Comparison of ENCODE assay signal across 8 mouse cellular contexts in the genomic region with DNA sequence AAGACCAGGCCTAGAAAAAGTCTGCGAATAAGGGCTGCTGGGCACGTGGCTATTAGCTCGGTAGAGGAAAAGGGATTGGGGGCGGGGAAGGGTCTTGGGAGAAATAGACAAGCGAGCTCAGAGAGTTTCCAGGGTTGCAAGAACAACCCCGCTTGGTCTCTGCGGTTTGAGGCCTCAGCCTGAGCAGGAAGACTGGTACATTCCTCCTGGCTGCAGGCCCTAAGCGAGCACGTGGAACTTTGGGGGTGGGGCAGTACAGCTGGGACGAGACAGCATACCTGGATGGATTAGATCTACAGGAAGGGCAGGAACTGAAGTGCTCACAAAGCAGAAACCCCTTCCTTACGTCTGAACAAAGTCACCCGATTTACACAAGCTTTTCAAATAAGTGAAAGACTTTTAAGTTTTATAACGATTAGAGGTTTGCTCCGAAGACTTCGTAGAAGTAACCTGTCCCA. TPM values are rescaled to one million over a fixed set of nuclear protein-coding genes. Genes with fewer than 3 reads are reported as not detected.
DNase-seq lines count a peak whose midpoint lies in the region; ATAC-seq and TF ChIP-seq lines count a peak whose summit lies in the region.

No protein-coding gene starts in this region.

- peak; percentile 49; the same call in 1 of the 2 replicates for ATAC-seq in embryonic facial prominence, embryonic 11.5 days (replicated peaks; ENCODE audit: insufficient number of reproducible peaks, low FRiP score, low TSS enrichment, low read depth)
- peak; percentile 60; the same call in 1 of the 2 replicates for ATAC-seq in heart, embryonic 14.5 days (ENCODE audit: insufficient number of reproducible peaks, insufficient read depth, low FRiP score, low read depth)
- peak; percentile 56 for ATAC-seq in kidney, postnatal 0 days (replicated peaks; ENCODE audit: low FRiP score, low read depth)
- peak; percentile 68 for ATAC-seq in lung, embryonic 16.5 days (ENCODE audit: low read depth)

- WGBS in embryonic facial prominence, embryonic 11.5 days, result 6% methylated on average over 15 of the region's 15 CpGs
- 11% methylated on average over 15 of the region's 15 CpGs for WGBS in heart, embryonic 14.5 days
- WGBS in kidney, postnatal 0 days, result 7% methylated on average over 15 of the region's 15 CpGs
- 4% methylated on average over 15 of the region's 15 CpGs for WGBS in lung, embryonic 16.5 days

- no peak overlapping the region for H3K27ac ChIP-seq in embryonic facial prominence, embryonic 11.5 days (replicated peaks; ENCODE audit: low read depth, low read length)
- 0 out of 4 replicates have a peak overlapping the region, but pooled peaks of 1 of the 2 experiments have one; percentile 44 for H3K27ac ChIP-seq in heart, embryonic 14.5 days (replicated peaks in 1 of 2; ENCODE audit: control insufficient read depth in 1 of 2, insufficient read depth in 1 of 2, low read depth in 2 of 2, low read length in 2 of 2)
- H3K27ac ChIP-seq in kidney, postnatal 0 days, result peak overlapping the region; percentile 72
- peak overlapping the region; percentile 77 for H3K27ac ChIP-seq in lung, embryonic 16.5 days (ENCODE audit: low read length)

- DNase-seq in B cell, adult 2 months, result peak; percentile 43 to 50
- peak; percentile 67 for DNase-seq in ZHBTc4 (ENCODE audit: low read depth, low spot score)
- peak; percentile 73 for DNase-seq in embryonic facial prominence, embryonic 11.5 days (ENCODE audit: low spot score)
- peak; percentile 76 for DNase-seq in kidney, postnatal 0 days (ENCODE audit: low spot score)
- DNase-seq in ovary, adult 18-20 months (ENCODE audit: low spot score), result peak; percentile 24
- peak; percentile 61 for DNase-seq in thymus, postnatal 4 days

- H3K9me3 ChIP-seq in embryonic facial prominence, embryonic 11.5 days (replicated peaks; ENCODE audit: control insufficient read depth, low read length), result no peaks in the 10 kb centered on the region
- no peaks in the 10 kb centered on the region for H3K9me3 ChIP-seq in heart, embryonic 14.5 days (ENCODE audit: control insufficient read depth, low read length)
- no peaks in the 10 kb centered on the region for H3K9me3 ChIP-seq in kidney, postnatal 0 days (replicated peaks; ENCODE audit: low read length)
- H3K9me3 ChIP-seq in lung, embryonic 16.5 days (ENCODE audit: control insufficient read depth, low read length), result no peaks in the 10 kb centered on the region

- peak overlapping the region; percentile 62 for H3K9ac ChIP-seq in embryonic facial prominence, embryonic 11.5 days (replicated peaks; ENCODE audit: low read length)
- peak overlapping the region; percentile 77 for H3K9ac ChIP-seq in heart, embryonic 14.5 days (ENCODE audit: low read length)
- peak overlapping the region; percentile 60 for H3K9ac ChIP-seq in kidney, postnatal 0 days (ENCODE audit: low read depth, low read length)
- H3K9ac ChIP-seq in lung, embryonic 16.5 days (ENCODE audit: low read length), result peak overlapping the region; percentile 76

- peak overlapping the region; percentile 58 for H3K4me3 ChIP-seq in embryonic facial prominence, embryonic 11.5 days (ENCODE audit: low read depth, low read length)
- peak overlapping the region; percentile 70 to 72 for H3K4me3 ChIP-seq in heart, embryonic 14.5 days (ENCODE audit: control insufficient read depth in 1 of 2, insufficient read depth in 1 of 2, low read depth in 1 of 2, low read length in 2 of 2)
- peak overlapping the region; percentile 56 for H3K4me3 ChIP-seq in kidney, postnatal 0 days (replicated peaks; ENCODE audit: low read depth, low read length)
- peak overlapping the region; percentile 69 for H3K4me3 ChIP-seq in lung, embryonic 16.5 days (ENCODE audit: low read length)

- H3K27me3 ChIP-seq in embryonic facial prominence, embryonic 11.5 days (ENCODE audit: control insufficient read depth, insufficient read depth, low read length), result no peaks in the 10 kb centered on the region
- H3K27me3 ChIP-seq in heart, embryonic 14.5 days (ENCODE audit: control insufficient read depth, insufficient read depth, low read length), result no peaks in the 10 kb centered on the region
- no peaks in the 10 kb centered on the region for H3K27me3 ChIP-seq in kidney, postnatal 0 days (ENCODE audit: insufficient read depth, low read length)
- H3K27me3 ChIP-seq in lung, embryonic 16.5 days (ENCODE audit: control insufficient read depth, insufficient read depth, low read depth, low read length), result no peaks in the 10 kb centered on the region

- no peak for TF ChIP-seq CTCF in kidney, postnatal 0 days (IDR thresholded peaks at IDR 0.05; ENCODE audit: low read depth)

- H3K36me3 ChIP-seq in embryonic facial prominence, embryonic 11.5 days (replicated peaks; ENCODE audit: control insufficient read depth, insufficient read depth, low read depth, low read length), result no peaks in the 10 kb centered on the region
- H3K36me3 ChIP-seq in heart, embryonic 14.5 days (ENCODE audit: control insufficient read depth, insufficient read depth, low read length), result no peaks in the 10 kb centered on the region
- H3K36me3 ChIP-seq in kidney, postnatal 0 days (ENCODE audit: insufficient read depth, low read length), result peaks cover 5% of the 10 kb centered on the region; the same call in 1 of the 2 replicates
- no peaks in the 10 kb centered on the region for H3K36me3 ChIP-seq in lung, embryonic 16.5 days (ENCODE audit: control insufficient read depth, insufficient read depth, low read length)

- peak overlapping the region; percentile 59 for H3K4me2 ChIP-seq in embryonic facial prominence, embryonic 11.5 days (ENCODE audit: low read depth, low read length)
- H3K4me2 ChIP-seq in heart, embryonic 14.5 days (ENCODE audit: low read length), result peak overlapping the region; percentile 97
- peak overlapping the region; percentile 93 for H3K4me2 ChIP-seq in kidney, postnatal 0 days (ENCODE audit: low read length)
- H3K4me2 ChIP-seq in lung, embryonic 16.5 days (ENCODE audit: low read depth, low read length), result peak overlapping the region; percentile 91

- no peaks in the 10 kb centered on the region; the same call in 1 of the 2 replicates for H3K4me1 ChIP-seq in embryonic facial prominence, embryonic 11.5 days (ENCODE audit: control insufficient read depth, insufficient read depth, low read length)
- peaks cover 6 to 7% of the 10 kb centered on the region in 2 experiments for H3K4me1 ChIP-seq in heart, embryonic 14.5 days (ENCODE audit: control insufficient read depth in 2 of 2, insufficient read depth in 2 of 2, low read length in 2 of 2)
- peaks cover 20% of the 10 kb centered on the region; the same call in 1 of the 2 replicates for H3K4me1 ChIP-seq in kidney, postnatal 0 days (replicated peaks; ENCODE audit: insufficient read depth, low read length)
- H3K4me1 ChIP-seq in lung, embryonic 16.5 days (replicated peaks; ENCODE audit: control insufficient read depth, insufficient read depth, low read length), result peaks cover 16% of the 10 kb centered on the region; the same call in 1 of the 2 replicates

RNA-seq across cellular contexts. Expression of gene Phgdh, which starts 1.2 kb away (rescaled TPM):
- 302 and 306 TPM in 2 replicates for polyA plus RNA-seq in embryonic facial prominence, embryonic 11.5 days (2014; fragmentation: Nextera tagmentation; extraction: Ambion mirVana)
- polyA plus RNA-seq in heart, embryonic 14.5 days (2014; fragmentation: Nextera tagmentation; extraction: Ambion mirVana), result 74.7 and 88.4 TPM in 2 replicates
- polyA plus RNA-seq in kidney, postnatal 0 days (2015; fragmentation: Nextera tagmentation; extraction: Ambion mirVana), result 312 and 339 TPM in 2 replicates
- polyA plus RNA-seq in lung, embryonic 16.5 days (2015; fragmentation: Nextera tagmentation; extraction: Ambion mirVana), result 159 and 162 TPM in 2 replicates

RNA-seq across cellular contexts. Expression of gene Zfp697, which starts 43.6 kb away (rescaled TPM):
- polyA plus RNA-seq in embryonic facial prominence, embryonic 11.5 days (2014; fragmentation: Nextera tagmentation; extraction: Ambion mirVana), result 9.7 and 9.9 TPM in 2 replicates
- 11.1 and 13.3 TPM in 2 replicates for polyA plus RNA-seq in heart, embryonic 14.5 days (2014; fragmentation: Nextera tagmentation; extraction: Ambion mirVana)
- 19.0 and 19.6 TPM in 2 replicates for polyA plus RNA-seq in kidney, postnatal 0 days (2015; fragmentation: Nextera tagmentation; extraction: Ambion mirVana)
- 7.1 TPM in 2 replicates for polyA plus RNA-seq in lung, embryonic 16.5 days (2015; fragmentation: Nextera tagmentation; extraction: Ambion mirVana)

RNA-seq across cellular contexts. Expression of gene Hmgcs2, which starts 58.4 kb away (rescaled TPM):
- 1.7 and 2.1 TPM in 2 replicates for polyA plus RNA-seq in embryonic facial prominence, embryonic 11.5 days (2014; fragmentation: Nextera tagmentation; extraction: Ambion mirVana)
- polyA plus RNA-seq in heart, embryonic 14.5 days (2014; fragmentation: Nextera tagmentation; extraction: Ambion mirVana), result 12.4 and 14.0 TPM in 2 replicates
- polyA plus RNA-seq in kidney, postnatal 0 days (2015; fragmentation: Nextera tagmentation; extraction: Ambion mirVana), result 39.9 and 43.2 TPM in 2 replicates
- 5.7 and 9.4 TPM in 2 replicates for polyA plus RNA-seq in lung, embryonic 16.5 days (2015; fragmentation: Nextera tagmentation; extraction: Ambion mirVana)

Comparison
In these comparisons a context has a peak if more than half of its experiments do, and no peak if none do; other contexts are left out.
1. DNase-seq: peak in every context shown above with its lines; median percentile 76 in kidney, postnatal 0 days; 73 in embryonic facial prominence, embryonic 11.5 days; 67 in ZHBTc4; 61 in thymus, postnatal 4 days; 46 in B cell, adult 2 months; 24 in ovary, adult 18-20 months.